Mouse (Mus musculus) E14TG2a.4 (cell line): ENCODE data around the gene Gxylt2.

Source experiments
- H3K27me3 ChIP-seq: 2 replicates; pipeline ENCODE4 v1.6.1; 2014; ENCODE audit warnings: low read length, control low read depth; ENCODE audit not compliant: insufficient read depth
- H3K36me3 ChIP-seq: 2 replicates; pipeline ENCODE4 v1.6.1; 2014; ENCODE audit warnings: low read length, control low read depth; ENCODE audit not compliant: insufficient read depth
- H3K4me1 ChIP-seq: replicated peaks from 2 replicates; pipeline ENCODE4 v1.6.1; 2014; ENCODE audit warnings: low read depth, low read length, control low read depth
- H3K4me3 ChIP-seq: replicated peaks from 2 replicates; pipeline ENCODE4 v1.5.1; 2014; ENCODE audit warnings: mild to moderate bottlenecking, low read length
- H3K9me3 ChIP-seq: 2 replicates; pipeline ENCODE4 v1.6.1; 2014; ENCODE audit warnings: low read length, control low read depth
- CTCF ChIP-seq: conservative IDR thresholded peaks from 2 replicates; pipeline ENCODE4 v1.5.1; 2014; ENCODE audit warnings: low read length
- NANOG ChIP-seq: IDR thresholded peaks from 2 replicates; pipeline ENCODE4 v1.6.1; 2014; ENCODE audit warnings: borderline replicate concordance, low read length, mixed read lengths
- POU5F1 ChIP-seq: IDR thresholded peaks from 2 replicates; pipeline ENCODE4 v1.6.1; 2014; ENCODE audit warnings: low read length, borderline replicate concordance

Gene Gxylt2

GRCm38 (mm10) chr6:100775923-100776505 lies 71.5 kb downstream of the Gxylt2 start:
- H3K27me3 ChIP-seq, result no peaks in the 10 kb centered on the region
- no peak for TF ChIP-seq NANOG
- no peak for TF ChIP-seq POU5F1
- TF ChIP-seq CTCF, result no peak

DNA sequence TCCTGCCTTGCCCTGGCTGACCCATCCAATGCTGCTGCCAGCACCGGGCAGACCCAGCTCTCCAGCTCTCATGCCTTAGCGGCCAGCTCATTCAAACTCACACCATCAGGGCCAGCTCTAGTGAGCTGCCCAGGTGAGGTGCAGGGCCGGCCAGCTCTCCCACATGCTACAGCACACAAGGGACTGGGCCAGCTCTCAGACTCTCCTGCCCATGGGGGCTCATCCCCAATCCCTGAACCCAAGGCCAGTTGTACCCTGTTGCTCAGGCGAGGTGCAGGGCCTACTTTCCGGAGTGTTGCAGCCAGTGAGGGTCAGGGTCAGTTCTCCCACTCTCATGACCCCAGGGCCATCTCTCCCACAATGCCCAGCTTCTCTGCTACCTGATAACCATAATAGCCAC lies 74.1 kb downstream of the Gxylt2 start:
- no peak for TF ChIP-seq CTCF
- no peak for TF ChIP-seq NANOG
- no peak for TF ChIP-seq POU5F1
- no peak overlapping the region for H3K4me3 ChIP-seq
- H3K27me3 ChIP-seq, result no peaks in the 10 kb centered on the region
- H3K36me3 ChIP-seq, result no peaks in the 10 kb centered on the region
- H3K4me1 ChIP-seq, result no peaks in the 10 kb centered on the region
- H3K9me3 ChIP-seq, result no peaks in the 10 kb centered on the region

More at GRCm38 (mm10) chr6:100775923-100776505, 71.5 kb downstream of the Gxylt2 start:
- Histone ChIP-seq H3K4me3 (no peak overlapping the region), H3K4me1 (no peaks in the 10 kb centered on the region), H3K36me3 (no peaks in the 10 kb centered on the region), H3K9me3 (no peaks in the 10 kb centered on the region)

DNA sequence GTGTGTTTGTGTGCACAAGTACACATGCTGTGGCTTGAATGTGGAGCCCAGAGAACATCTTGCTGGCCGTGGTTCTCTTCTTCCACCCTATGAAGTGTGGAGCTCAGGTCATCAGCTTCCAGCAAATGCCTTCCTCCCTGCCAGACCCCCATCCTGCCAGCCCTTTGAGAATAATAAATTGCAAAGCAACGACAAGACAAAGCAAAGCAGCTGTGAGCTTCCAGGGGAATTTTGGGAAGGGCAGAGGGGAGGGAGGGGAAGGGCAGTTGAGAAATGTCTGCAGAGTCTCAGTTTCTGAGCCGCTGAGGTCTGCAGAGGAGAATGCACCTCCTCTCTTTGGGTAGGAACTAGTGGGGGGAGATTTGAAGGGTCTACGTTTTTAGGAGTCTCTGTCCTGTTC lies 75.9 kb downstream of the Gxylt2 start:
- no peak overlapping the region for H3K4me3 ChIP-seq
- no peaks in the 10 kb centered on the region for H3K36me3 ChIP-seq
- H3K27me3 ChIP-seq, result no peaks in the 10 kb centered on the region
- no peaks in the 10 kb centered on the region for H3K9me3 ChIP-seq
- H3K4me1 ChIP-seq, result no peaks in the 10 kb centered on the region
- TF ChIP-seq CTCF (no peak), NANOG (no peak), POU5F1 (no peak)

GRCm38 (mm10) chr6:100781644-100782043 lies 77.1 kb downstream of the Gxylt2 start:
- no peaks in the 10 kb centered on the region for H3K27me3 ChIP-seq
- H3K4me3 ChIP-seq, result no peak overlapping the region
- H3K9me3 ChIP-seq, result no peaks in the 10 kb centered on the region
- H3K36me3 ChIP-seq, result no peaks in the 10 kb centered on the region
- no peaks in the 10 kb centered on the region for H3K4me1 ChIP-seq
- TF ChIP-seq NANOG (no peak), CTCF (no peak), POU5F1 (no peak)

DNA sequence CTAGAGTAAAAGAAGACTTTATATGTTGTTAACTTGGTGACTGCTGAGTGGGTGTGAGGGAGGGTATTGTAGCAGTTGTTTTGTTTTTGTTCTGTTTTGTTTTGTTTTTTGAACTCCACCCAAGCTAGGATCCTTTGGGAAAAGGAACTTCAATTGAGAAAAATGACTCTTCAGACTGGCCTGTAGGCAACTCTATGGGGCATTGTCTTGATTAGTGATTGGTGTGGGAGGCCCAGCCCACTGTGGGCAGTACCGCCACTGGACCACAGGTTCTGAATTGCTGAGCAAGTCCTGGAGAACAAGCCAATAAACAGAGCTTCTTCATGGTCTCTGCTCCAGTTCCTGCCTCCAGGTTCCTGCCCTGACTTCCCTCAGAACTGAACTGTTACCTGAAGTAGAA lies 83.2 kb downstream of the Gxylt2 start:
- no peaks in the 10 kb centered on the region for H3K9me3 ChIP-seq
- no peak overlapping the region for H3K4me3 ChIP-seq
- no peak for TF ChIP-seq CTCF
- H3K4me1 ChIP-seq, result no peaks in the 10 kb centered on the region
- H3K27me3 ChIP-seq, result no peaks in the 10 kb centered on the region
- H3K36me3 ChIP-seq, result no peaks in the 10 kb centered on the region

DNA sequence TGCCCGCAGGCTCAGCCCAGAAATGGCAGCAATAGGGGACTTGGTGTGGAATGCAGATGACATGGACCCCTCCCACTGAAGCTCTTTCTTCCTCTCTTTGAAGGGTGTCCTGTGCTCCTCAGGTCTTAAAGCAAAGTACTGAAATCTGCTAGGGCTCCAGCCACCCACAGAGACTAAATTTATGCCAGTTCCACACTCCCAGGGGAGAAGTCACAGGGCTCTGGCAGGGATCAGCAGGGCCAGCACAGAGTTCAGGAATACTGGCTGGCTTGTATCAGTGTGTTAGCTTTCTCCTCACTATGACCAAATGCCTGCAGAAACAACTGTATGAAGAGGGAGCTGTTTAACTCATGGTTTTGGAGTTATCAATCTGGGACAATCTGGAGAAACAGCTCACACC lies 84.6 kb downstream of the Gxylt2 start:
- Histone ChIP-seq H3K27me3 (no peaks in the 10 kb centered on the region), H3K4me1 (no peaks in the 10 kb centered on the region), H3K9me3 (no peaks in the 10 kb centered on the region), H3K36me3 (no peaks in the 10 kb centered on the region), H3K4me3 (no peak overlapping the region)
- TF ChIP-seq NANOG (no peak), CTCF (no peak), POU5F1 (no peak)

DNA sequence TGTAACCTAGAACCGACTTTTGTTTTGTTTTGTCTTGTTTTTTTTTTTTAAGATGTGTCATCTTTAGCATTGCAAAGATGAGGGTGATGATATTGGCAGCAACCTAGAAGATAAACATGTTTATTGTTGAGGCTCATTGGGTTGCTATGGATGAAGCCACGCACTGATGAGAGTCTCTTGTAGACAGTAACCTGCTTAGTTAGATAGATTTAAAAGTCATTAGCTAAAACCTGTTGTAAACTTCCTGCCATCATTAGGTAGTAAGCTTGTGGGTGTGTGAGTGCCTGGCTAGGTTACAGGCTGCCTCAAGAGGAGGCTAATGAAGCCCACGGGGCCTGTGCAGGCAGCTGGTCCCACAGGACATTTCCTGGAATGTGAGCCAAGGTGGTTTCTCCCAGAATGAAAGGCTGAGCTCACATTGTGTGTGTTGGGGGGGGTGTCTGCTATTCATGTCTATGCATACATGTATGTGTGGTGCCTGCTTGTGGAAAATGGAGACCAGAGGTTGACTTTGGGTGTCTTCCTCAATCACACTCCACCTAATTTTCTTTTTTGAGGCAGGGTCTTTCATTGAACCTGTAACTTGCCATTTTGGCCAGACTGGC lies 87.6 kb downstream of the Gxylt2 start:
- TF ChIP-seq NANOG (no peak), CTCF (no peak), POU5F1 (no peak)
- Histone ChIP-seq H3K4me3 (no peak overlapping the region), H3K9me3 (no peaks in the 10 kb centered on the region), H3K27me3 (no peaks in the 10 kb centered on the region), H3K36me3 (no peaks in the 10 kb centered on the region), H3K4me1 (no peaks in the 10 kb centered on the region)

GRCm38 (mm10) chr6:100792973-100793769 lies 88.6 kb downstream of the Gxylt2 start:
- no peak for TF ChIP-seq POU5F1
- no peak for TF ChIP-seq NANOG
- no peak for TF ChIP-seq CTCF
- H3K9me3 ChIP-seq, result no peaks in the 10 kb centered on the region
- no peaks in the 10 kb centered on the region for H3K36me3 ChIP-seq
- H3K4me3 ChIP-seq, result no peak overlapping the region
- no peaks in the 10 kb centered on the region for H3K27me3 ChIP-seq
- H3K4me1 ChIP-seq, result no peaks in the 10 kb centered on the region
